Mouse (Mus musculus) ES-E14 (cell line): ENCODE results near the gene Exog.

Experiments
- HCFC1 ChIP-seq: IDR thresholded peaks from 2 replicates; pipeline ENCODE4 v1.6.1; 2012; ENCODE audit warnings: low read length, inconsistent platforms, borderline replicate concordance; ENCODE audit not compliant: insufficient read depth
- MAFK ChIP-seq: IDR thresholded peaks from 2 replicates; pipeline ENCODE4 v1.6.1; 2014; ENCODE audit warnings: mild to moderate bottlenecking, low read depth, low read length, inconsistent platforms; ENCODE audit not compliant: insufficient read depth
- ZNF384 ChIP-seq: IDR thresholded peaks from 2 replicates; pipeline ENCODE4 v1.6.1; 2012; ENCODE audit warnings: low read depth, low read length, inconsistent platforms

- no peak for TF ChIP-seq HCFC1
- TF ChIP-seq MAFK = no peak
- TF ChIP-seq ZNF384 = no peak
Measured at GRCm38 (mm10) chr9:119407884-119408283, 36.9 kb upstream of the Exog start.
